Mouse (Mus musculus) MEL (cell line): ENCODE data around the gene 4930467E23Rik. TPM values are rescaled to one million over a fixed set of nuclear protein-coding genes. Genes with fewer than 3 reads are reported as not detected.
"Not testable (repeated sequence)": the region's sequence is repeated elsewhere in the genome, so short reads cannot be mapped to it uniquely, and the experiment has no call there.

ENCODE experiments used
- DNase-seq: peaks from one replicate; pipeline ENCODE4 v3.0.0; 2011; ENCODE audit warnings: low read depth, low spot score
- H3K27ac ChIP-seq: 2 replicates; pipeline ENCODE4 v1.5.1; 2012; ENCODE audit warnings: low read depth, mild to moderate bottlenecking, control low read depth, low read length, moderate library complexity; ENCODE audit not compliant: control insufficient read depth
- H3K27me3 ChIP-seq, 2 experiments: fragments of 150-350 bp in 1 of 2; sonication (generic) in 1 of 2; 2 replicates each; pipeline ENCODE4 v1.6.1; 2012; ENCODE audit warnings: low read length in 2 of 2, mild to moderate bottlenecking in 2 of 2, improper control_type of control experiment in 1 of 2, moderate library complexity in 1 of 2; ENCODE audit not compliant: insufficient read depth in 2 of 2, control insufficient read depth in 1 of 2
- H3K36me3 ChIP-seq, 2 experiments: 2 replicates each; pipeline ENCODE4 v1.6.1; 2012 to 2014; ENCODE audit warnings: low read length in 2 of 2, improper control_type of control experiment in 1 of 2, inconsistent platforms in 1 of 2, mild to moderate bottlenecking in 1 of 2; ENCODE audit not compliant: insufficient read depth in 2 of 2, control insufficient read depth in 1 of 2
- H3K4me1 ChIP-seq, 2 experiments: fragments of 150-350 bp in 1 of 2; sonication (generic) in 1 of 2; 2 replicates each; pipeline ENCODE4 v1.6.1; 2012; ENCODE audit warnings: low read length in 2 of 2, improper control_type of control experiment in 1 of 2, mild to moderate bottlenecking in 1 of 2; ENCODE audit not compliant: insufficient read depth in 2 of 2, control insufficient read depth in 1 of 2
- H3K4me3 ChIP-seq, 2 experiments: fragments of 150-350 bp in 1 of 2; sonication (generic) in 1 of 2; 2 replicates each; pipeline ENCODE4 v1.5.1; 2012; ENCODE audit warnings: low read depth in 2 of 2, low read length in 2 of 2, mild to moderate bottlenecking in 2 of 2, moderate library complexity in 2 of 2, control low read depth in 1 of 2, improper control_type of control experiment in 1 of 2; ENCODE audit not compliant: control insufficient read depth in 1 of 2, insufficient read depth in 1 of 2
- H3K79me2 ChIP-seq: 2 replicates; pipeline ENCODE4 v1.6.1; 2012; ENCODE audit warnings: mild to moderate bottlenecking, low read length, moderate library complexity; ENCODE audit not compliant: control insufficient read depth, poor library complexity, insufficient read depth
- H3K9ac ChIP-seq: 2 replicates; pipeline ENCODE4 v1.6.1; 2012; ENCODE audit warnings: low read depth, mild to moderate bottlenecking, control low read depth, low read length, moderate library complexity; ENCODE audit not compliant: control insufficient read depth, poor library complexity, severe bottlenecking
- H3K9me3 ChIP-seq: fragments of 150-350 bp; sonication (generic); replicated peaks from 2 replicates; pipeline ENCODE4 v1.6.1; 2012; ENCODE audit warnings: mild to moderate bottlenecking, low read length, improper control_type of control experiment, moderate library complexity; ENCODE audit not compliant: insufficient read depth
- polyA plus RNA-seq, 2 experiments: library from polyadenylated mRNA; stranded (reverse) in 1 of 2; unstranded in 1 of 2; fragments of >175 nt in 1 of 2; fragments of >200 nt in 1 of 2; gene quantifications; 2 replicates each; pipeline versions ENCODE4 v1.2.1 to v1.2.4; 2012; ENCODE audit warnings: low replicate concordance in 2 of 2, low read depth in 1 of 2; ENCODE audit not compliant: insufficient read length in 2 of 2, insufficient read depth in 1 of 2, missing spikeins in 1 of 2
- total RNA-seq: library from RNA; depleted of rRNA; stranded (reverse); fragments of 300-350 nt; gene quantifications from 2 replicates; pipeline ENCODE4 v1.2.3, GENCODE M21; 2012; rRNA removed

Gene 4930467E23Rik
- total RNA-seq (not detected in 2 replicates), polyA plus RNA-seq (not detected)

DNA sequence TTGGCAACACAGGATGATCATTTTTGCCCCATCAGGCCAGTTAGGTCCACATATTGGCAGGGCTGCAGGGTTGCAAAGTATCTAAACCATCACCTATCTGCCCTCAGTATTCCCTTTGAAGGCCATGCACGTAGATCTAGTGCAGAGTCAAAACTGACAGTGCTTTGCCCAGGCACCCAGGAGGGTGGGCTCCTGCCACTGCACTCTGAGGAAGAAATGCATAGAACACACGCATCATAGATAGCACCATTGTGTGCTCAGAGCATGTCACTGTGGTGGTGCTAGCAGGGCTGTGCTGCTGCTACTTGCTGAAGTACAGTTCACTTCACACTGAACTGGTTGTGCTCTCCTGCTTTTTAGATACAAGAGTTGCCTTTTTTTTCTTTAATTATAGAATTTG lies at the start of gene 4930467E23Rik:
4930467E23Rik (plus strand) TSS at position 301 of the 400 bp plus-strand sequence.
- not testable (repeated sequence) for H3K36me3 ChIP-seq, DNase-seq, H3K79me2 ChIP-seq

DNA sequence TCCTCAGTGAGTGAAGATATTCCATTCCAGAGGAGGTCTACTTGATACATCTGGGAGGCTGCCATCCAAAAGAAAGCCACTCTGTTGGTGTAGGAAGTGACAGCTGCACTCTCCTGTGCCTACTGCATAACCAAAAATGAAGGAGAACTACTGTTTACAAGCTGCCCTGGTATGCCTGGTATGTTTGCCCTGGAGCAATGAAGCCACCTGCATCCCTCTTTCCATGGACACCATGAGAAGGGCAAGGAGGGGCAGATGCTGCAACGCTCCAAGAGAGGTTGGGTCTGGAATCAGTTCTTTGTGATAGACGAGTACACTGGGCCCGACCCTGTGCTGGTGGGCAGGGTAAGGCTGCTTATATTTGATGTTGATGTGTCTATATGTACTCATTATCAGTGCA lies 47.1 kb upstream of the 4930467E23Rik start:
- not testable (repeated sequence) for H3K27ac ChIP-seq, H3K79me2 ChIP-seq, H3K4me3 ChIP-seq, H3K27me3 ChIP-seq, H3K36me3 ChIP-seq, H3K9me3 ChIP-seq, H3K9ac ChIP-seq, H3K4me1 ChIP-seq, DNase-seq

More for the DNA sequence above, at the start of gene 4930467E23Rik:
- not testable (repeated sequence) for H3K9me3 ChIP-seq, H3K27me3 ChIP-seq, H3K27ac ChIP-seq, H3K9ac ChIP-seq, H3K4me1 ChIP-seq, H3K4me3 ChIP-seq

DNA sequence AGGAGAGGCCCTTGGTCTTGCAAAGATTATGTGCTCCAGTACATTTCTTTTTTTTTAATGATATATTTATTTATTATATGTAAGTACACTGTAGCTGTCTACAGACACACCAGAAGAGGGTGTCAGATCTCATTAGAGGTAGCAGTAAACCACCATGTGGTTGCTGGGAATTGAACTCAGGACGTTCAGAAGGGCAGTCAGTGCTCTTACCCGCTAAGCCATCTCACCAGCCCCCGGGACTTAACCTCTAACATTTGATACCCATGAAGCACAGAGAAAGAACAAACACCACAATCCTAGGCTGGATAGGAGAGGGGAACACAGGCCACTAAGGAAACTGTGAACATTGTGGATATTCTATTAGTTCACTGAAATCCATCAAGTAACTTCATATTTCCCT lies 43.9 kb upstream of the 4930467E23Rik start:
- H3K9ac ChIP-seq, H3K27me3 ChIP-seq, H3K4me1 ChIP-seq, H3K9me3 ChIP-seq, H3K79me2 ChIP-seq, H3K36me3 ChIP-seq, H3K4me3 ChIP-seq, DNase-seq, H3K27ac ChIP-seq: not testable (repeated sequence)

DNA sequence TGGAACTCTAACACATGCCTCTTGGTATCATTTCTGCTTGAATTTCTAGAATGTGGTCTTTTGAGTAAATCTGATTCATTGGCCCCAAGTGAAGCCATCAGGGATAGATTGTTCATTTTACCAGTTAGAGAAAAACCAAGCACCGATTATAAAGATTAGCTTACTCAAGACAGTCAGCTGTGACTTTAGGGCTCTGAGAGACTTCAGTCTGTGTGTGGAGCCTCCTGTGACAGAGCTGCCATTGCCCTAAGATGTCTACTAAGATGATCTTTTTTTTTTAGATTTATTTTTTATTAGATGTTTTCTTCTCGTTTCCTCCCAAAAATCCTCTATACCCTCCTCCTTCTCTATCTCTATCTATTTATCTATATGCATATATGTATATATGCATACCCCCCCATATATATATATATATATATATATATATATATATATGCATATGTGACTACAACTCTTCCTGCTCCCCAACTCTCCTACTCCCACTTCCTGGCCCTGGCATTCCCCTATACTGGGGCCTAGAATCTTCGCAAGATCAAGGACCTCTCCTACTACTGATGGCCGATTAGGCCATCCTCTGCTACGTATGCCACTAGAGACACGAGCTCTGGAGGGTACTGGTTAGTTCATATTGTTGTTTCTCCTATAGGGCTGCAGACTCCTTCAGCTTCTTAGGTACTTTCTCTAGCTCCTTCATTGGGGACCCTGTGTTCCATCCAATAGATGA lies 40.4 kb upstream of the 4930467E23Rik start:
- not testable (repeated sequence) for H3K4me1 ChIP-seq, H3K79me2 ChIP-seq, H3K27ac ChIP-seq, H3K27me3 ChIP-seq, H3K36me3 ChIP-seq, H3K4me3 ChIP-seq, H3K9me3 ChIP-seq, H3K9ac ChIP-seq, DNase-seq

DNA sequence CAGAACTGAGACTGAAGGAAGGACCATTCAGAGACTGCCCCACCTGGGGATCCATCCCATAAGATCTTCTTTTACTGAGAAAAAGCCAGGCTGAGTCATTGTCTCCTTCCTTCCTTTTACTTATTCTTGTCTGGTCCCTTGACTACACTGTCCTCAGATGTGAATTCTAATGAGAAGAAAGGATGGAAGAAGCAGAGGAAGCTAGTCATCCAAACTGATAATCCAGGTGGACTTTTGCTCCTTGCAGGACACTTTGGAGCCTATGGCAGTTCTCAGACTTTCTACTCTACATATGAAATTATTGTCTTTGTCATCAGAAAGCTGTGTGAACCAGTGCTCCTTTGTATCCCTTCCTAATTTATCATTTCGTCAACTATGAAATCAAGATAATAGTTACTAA lies 39.6 kb upstream of the 4930467E23Rik start:
- H3K27me3 ChIP-seq, H3K79me2 ChIP-seq, DNase-seq, H3K27ac ChIP-seq, H3K4me3 ChIP-seq, H3K9ac ChIP-seq, H3K4me1 ChIP-seq, H3K9me3 ChIP-seq, H3K36me3 ChIP-seq: not testable (repeated sequence)

DNA sequence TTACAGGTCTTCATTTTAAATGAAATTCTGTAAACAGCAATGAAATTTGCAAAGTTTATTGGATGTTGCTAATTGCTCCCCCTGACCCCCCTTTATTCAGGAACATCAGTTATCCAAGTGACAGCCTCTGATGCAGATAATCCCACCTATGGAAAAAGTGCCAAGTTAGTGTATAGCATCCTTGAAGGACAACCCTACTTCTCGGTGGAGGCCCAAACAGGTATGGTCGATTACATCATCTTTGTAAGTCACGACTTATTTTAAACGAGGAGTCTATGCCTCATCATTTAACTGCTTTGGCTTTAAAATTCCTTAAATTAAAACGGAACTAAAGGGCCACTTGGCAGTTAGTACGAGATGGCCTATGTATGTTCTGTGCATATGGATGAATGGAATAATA lies 38.0 kb upstream of the 4930467E23Rik start:
- not testable (repeated sequence) for H3K4me3 ChIP-seq, H3K4me1 ChIP-seq, H3K36me3 ChIP-seq, H3K9me3 ChIP-seq, H3K9ac ChIP-seq, DNase-seq, H3K27me3 ChIP-seq, H3K79me2 ChIP-seq, H3K27ac ChIP-seq

DNA sequence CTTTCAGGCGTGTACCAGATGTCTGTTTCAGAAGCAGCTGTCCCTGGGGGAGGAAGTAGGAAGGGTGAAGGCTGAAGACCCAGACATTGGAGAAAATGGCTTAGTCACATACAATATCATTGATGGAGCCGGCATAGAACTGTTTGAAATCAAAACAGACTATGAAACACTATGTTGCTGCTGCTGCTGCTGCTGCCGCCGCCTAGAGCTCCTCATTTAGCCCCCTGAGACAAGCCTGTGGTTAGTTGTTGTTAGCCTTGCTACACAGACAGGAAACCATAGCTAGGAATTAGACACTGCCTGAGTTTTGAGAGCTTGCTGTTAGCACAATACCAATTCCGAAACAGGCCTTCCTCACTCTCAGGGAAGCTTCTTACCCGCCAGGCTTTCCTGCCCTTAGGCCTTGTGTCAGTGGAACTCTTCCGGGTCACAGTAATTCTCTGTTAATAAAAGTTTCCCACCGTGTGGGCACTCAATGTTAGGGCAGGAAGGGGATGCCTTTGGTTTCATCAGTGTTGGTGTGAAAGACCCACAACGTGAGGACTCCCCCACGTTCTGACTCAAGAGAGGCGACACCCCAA lies 31.8 kb upstream of the 4930467E23Rik start:
- H3K4me1 ChIP-seq, H3K4me3 ChIP-seq, H3K9ac ChIP-seq, H3K27ac ChIP-seq, H3K36me3 ChIP-seq, H3K27me3 ChIP-seq, H3K79me2 ChIP-seq, H3K9me3 ChIP-seq: not testable (repeated sequence)
- DNase-seq, result peak; percentile 15
